Mouse (Mus musculus): ENCODE data around the gene Serpina3i.
"Not testable (repeated sequence)": the region's sequence is repeated elsewhere in the genome, so short reads cannot be mapped to it uniquely, and the experiment has no call there.

Gene Serpina3i

GRCm38 (mm10) chr12:104262863-104263262 lies at the start of gene Serpina3i:
Gene Serpina3i, plus strand, starts transcription at chr12:104263122.
- no peak for DNase-seq (ENCODE audit: low read depth, low spot score)

GRCm38 (mm10) chr12:104213689-104214444 lies 49.1 kb upstream of the Serpina3i start:
- no peak for DNase-seq (ENCODE audit: low read depth, low spot score)

DNA sequence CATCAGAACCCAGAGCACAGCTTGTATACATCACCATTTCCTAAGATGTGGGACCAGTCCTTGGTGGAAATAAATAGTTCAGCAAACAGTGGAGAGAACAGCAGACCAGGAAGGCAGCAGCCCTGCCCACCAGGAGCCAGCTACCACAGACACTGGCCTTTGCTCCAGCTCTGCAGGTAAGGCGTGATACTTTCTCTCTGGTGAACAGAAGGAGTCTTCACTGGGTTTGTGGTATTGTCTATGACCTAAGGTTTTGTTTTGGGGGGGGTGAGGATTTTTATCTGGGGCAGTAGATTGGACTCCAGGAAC lies 48.5 kb upstream of the Serpina3i start, which contains the start of gene Serpina3f:
TSS of gene Serpina3f (plus strand) at position 100 of the 309 bp plus-strand sequence.
- DNase-seq (ENCODE audit: low read depth, low spot score), result no peak

GRCm38 (mm10) chr12:104215249-104215648 lies 47.7 kb upstream of the Serpina3i start:
- no peak for DNase-seq (ENCODE audit: low read depth, low spot score)

GRCm38 (mm10) chr12:104221616-104222015 lies 41.3 kb upstream of the Serpina3i start:
- DNase-seq (ENCODE audit: low read depth, low spot score), result no peak

- DNase-seq (ENCODE audit: low read depth, low spot score), result no peak
Measured at GRCm38 (mm10) chr12:104223690-104224089, 39.2 kb upstream of the Serpina3i start.

DNA sequence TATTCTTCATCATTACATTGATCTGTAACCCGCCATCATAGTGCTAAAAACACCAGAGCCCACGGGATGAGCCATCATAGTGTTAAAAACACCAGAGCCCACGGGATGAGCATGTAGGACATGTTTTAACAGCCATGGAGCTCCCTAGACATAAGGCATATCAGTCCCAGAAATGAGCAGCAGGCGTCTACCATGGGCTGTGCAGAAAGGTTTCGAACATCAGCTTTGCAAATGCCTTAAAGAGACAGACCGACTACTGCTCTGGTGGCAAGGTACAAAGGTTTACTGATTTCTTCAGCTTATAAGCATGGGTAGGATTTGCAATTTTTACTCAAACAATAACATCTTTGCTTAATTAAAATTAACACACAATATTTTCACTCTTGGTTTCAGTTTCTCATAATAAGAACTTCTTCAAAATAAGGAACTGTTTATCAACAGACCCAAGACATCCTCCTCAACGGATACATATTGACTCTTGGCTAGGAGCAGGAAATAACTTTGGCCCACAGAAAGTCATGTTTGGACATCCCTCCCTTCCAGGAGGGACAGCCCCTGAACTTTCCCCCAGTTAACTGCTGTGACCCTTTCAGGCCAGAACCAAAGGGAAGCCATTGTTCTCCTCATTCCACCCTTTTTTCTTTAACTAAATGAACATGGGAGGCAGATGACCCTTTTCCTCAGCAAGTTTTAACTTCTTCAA lies 38.2 kb upstream of the Serpina3i start:
- no peak for DNase-seq (ENCODE audit: low read depth, low spot score)

DNA sequence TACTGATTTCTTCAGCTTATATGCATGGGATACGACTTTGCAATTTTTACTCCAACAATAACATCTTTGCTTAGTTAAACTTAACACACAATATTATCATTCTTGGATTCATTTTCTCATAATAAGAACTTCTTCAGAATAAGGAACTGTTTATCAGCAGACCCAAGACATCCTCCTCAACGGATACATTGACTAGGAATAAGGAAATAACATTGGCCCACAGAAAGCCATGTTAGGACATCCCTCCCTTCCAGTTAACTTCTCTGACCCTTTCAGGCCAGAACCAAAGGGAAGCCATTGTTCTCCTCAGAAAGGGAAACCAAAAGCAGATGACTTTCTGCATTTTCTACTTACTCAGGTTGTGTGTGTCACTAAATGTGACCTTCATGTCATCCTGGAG lies 32.2 kb upstream of the Serpina3i start:
- no peak for DNase-seq (ENCODE audit: low read depth, low spot score)

- no peak for DNase-seq (ENCODE audit: low read depth, low spot score)
Measured at GRCm38 (mm10) chr12:104235915-104236314, 27.0 kb upstream of the Serpina3i start, which contains the start of gene Serpina3g. Gene Serpina3g, plus strand, starts transcription at chr12:104236245.

DNA sequence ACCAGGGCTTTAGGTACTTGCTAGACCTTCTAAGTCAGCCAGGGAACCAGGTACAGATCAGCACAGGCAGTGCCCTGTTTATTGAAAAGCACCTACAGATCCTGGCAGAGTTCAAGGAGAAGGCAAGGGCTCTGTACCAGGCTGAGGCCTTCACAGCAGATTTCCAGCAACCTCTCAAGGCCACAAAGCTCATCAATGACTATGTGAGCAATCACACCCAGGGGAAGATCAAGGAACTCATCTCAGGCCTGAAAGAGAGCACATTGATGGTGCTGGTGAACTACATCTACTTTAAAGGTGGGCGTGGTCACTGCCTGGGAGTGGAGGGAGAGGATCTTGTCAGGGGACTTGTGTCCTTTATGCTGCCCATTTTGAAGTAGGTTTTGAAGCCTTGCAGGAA lies 24.9 kb upstream of the Serpina3i start:
- not testable (repeated sequence) for DNase-seq (ENCODE audit: low read depth, low spot score)

DNA sequence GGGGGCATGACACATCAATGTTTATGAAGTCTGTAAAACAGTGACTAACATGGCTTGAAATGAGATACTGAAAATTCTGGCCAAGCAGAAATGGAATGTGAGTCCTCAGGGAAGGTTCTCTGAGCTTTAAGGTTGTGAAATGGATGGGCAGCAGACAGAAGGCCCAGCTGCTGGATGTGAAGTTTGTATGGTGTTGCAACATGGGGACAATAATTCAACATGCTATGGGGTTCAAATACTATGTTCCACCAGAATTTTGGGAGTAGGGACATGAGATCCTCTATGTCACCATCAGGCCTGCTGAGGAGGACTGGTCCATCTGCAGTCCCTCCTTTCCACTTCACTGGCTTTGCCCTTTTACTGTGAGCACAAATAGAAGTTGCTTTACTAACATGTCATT lies 19.6 kb upstream of the Serpina3i start:
- DNase-seq (ENCODE audit: low read depth, low spot score), result no peak

DNA sequence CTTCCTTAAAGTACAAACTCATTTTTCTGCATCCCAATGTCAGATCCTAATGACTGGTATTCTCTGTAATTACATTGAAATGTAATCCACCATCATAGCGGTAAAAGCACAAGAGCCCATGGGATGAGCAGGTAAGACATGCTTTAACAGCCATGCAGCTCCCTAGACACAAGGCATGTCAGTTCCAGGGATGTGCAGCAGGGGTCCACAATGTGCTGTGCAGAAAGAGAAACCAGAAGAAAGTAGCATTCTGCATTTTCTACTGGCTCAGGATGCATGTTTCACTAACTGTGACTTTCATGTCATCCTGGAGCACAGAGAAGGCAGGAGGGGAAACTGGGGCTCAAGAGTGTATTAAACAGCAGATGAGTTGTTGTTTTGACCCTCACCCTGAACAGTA lies 17.8 kb upstream of the Serpina3i start:
- DNase-seq (ENCODE audit: low read depth, low spot score), result no peak

DNA sequence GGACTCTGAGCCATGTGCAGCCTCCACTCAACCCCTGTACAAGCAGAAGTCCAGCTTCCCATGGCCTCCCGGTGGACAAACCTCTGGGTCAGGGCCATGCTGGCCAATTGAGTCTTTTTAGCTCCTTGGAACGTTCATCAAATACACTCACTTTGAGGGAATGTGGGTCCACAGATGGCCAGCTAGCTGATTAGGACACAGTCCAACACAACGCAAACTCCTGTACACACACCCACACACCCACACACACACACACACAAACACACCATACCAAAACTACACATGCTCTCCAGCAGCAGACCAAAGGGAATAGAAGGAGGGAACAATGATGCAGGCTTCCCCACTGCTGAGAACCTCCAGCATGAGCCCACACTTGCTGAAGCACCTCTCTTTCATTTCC lies 17.3 kb upstream of the Serpina3i start:
- peak; percentile 49 for DNase-seq (ENCODE audit: low read depth, low spot score)

- peak; percentile 11 for DNase-seq (ENCODE audit: low read depth, low spot score)
Measured at GRCm38 (mm10) chr12:104247553-104248002, 15.3 kb upstream of the Serpina3i start.

DNA sequence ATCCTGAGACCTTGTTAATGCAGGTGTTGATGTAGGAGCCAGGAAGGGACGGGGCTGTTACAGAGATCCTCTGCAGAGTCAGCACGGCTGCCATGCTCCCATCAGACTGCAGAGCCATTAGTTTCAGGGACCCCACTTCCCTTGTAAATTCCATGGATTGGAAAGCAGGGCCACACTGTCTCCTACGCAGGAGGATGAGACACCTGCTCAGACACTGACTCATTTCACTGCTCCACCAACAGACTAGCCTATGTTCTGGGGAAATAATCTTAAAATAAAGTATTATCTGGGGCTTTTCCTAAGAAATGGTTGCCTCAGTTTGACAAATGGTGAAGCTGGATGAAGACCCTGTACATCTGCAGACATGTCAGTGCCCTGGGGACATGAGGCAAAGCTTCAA lies 14.7 kb upstream of the Serpina3i start:
- DNase-seq (ENCODE audit: low read depth, low spot score), result no peak

- no peak for DNase-seq (ENCODE audit: low read depth, low spot score)
Measured at GRCm38 (mm10) chr12:104261041-104261440, 1.9 kb upstream of the Serpina3i start.

DNA sequence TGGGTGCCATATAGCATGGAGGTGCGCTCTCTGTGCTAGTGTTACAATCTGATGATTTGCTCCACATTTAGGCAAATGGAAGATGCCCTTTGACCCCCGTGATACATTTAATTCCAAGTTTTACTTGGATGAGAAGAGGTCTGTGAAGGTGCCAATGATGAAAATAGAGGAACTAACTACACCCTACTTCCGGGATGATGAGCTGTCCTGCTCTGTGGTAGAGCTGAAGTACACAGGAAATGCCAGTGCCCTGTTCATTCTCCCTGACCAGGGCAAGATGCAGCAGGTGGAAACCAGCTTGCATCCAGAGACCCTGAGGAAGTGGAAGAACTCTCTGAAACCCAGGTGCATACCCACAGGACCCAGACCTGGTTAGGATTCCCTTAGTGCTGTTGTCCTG lies 3.5 kb downstream of the Serpina3i start:
- no peak for DNase-seq (ENCODE audit: low read depth, low spot score)

- no peak for DNase-seq (ENCODE audit: low read depth, low spot score)
Measured at GRCm38 (mm10) chr12:104278216-104279055, 15.5 kb downstream of the Serpina3i start.

GRCm38 (mm10) chr12:104279056-104279435 lies 16.1 kb downstream of the Serpina3i start:
- no peak for DNase-seq (ENCODE audit: low read depth, low spot score)

- no peak for DNase-seq (ENCODE audit: low read depth, low spot score)
Measured at GRCm38 (mm10) chr12:104283380-104283779, 20.5 kb downstream of the Serpina3i start.

DNA sequence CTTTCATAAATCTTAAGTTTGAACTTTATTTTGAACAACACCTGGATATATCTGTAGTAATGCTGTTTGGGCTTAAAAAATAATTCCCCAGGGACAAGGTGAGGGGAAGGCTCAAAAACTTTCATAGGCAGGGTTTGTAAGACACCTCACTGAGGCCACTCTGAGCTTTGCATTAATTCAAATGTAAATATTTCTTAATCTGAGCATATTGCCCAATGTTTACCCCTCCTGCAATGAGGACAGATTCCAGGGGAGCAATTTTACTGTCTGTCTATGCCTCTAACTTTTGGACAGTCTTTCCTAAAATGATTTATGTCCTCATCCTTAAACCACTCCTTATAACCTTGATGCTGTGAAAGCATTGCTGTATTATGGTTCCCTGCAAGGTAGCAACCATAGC lies 25.4 kb downstream of the Serpina3i start:
- DNase-seq (ENCODE audit: low read depth, low spot score), result no peak

DNA sequence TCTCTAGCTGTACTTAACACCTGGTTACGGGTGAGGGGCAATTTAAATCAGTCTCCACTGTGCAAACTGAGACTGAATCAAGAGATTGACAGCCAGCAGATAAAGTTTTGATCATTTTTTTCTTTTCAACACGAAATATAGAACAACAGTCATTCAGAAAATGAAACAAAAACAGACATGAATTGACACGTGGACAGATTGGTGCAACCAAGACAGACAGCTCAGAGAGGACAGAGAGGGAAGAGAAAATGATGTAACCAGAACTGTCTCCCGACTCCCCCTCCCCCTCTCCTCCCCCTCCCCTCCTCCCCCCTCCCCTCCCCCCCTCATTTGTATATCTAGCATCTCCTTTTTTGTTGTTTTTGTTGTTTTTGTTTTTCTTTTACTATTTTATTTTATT lies 26.9 kb downstream of the Serpina3i start:
- DNase-seq (ENCODE audit: low read depth, low spot score), result no peak
